Mouse (Mus musculus): ENCODE data around the gene Bcan.

The Bcan gene

DNA sequence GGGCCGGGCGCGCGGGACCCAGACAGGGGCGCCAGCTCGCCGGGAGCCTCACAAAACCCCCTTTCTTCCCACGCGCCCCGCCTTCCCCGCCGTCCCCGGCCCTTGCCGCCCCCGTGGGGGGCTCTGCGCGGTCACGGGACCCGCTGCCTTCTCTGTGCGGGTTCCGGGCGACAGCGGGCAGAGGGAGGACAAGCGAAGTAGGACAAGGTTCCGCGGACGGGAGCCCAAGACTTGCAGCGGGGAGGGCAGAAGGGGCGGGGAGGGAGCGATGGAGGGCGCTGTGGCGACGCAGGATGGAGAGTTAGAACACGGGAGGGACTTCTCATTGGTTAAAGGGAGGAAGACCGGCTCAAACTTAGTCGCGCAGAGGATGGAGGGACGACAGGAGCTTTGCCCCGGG, at the start of gene Bcan:
Bcan (minus strand) TSS at position 50 of the 400 bp plus-strand sequence.
- peak; percentile 67 for DNase-seq

DNA sequence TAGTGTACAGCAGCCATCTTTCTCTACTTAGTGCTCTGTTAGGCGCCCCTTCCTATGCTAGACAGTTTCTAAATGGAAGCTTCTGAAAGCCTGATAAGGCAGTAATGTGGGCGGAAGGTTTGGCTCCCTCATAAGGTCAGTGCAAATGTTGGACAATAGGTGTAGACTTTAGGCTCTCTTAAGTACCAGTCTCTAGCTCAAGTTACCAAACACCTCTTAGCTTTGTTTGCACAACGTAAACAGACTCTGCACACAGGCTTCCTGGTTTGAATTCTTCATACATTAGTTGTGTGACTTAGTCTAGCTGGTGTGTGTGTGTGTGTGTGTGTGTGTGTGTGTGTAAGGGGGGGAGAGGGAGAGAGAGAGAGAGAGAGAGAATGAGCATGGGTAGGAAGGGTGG, 49.5 kb upstream of the Bcan start:
- DNase-seq = no peak

DNA sequence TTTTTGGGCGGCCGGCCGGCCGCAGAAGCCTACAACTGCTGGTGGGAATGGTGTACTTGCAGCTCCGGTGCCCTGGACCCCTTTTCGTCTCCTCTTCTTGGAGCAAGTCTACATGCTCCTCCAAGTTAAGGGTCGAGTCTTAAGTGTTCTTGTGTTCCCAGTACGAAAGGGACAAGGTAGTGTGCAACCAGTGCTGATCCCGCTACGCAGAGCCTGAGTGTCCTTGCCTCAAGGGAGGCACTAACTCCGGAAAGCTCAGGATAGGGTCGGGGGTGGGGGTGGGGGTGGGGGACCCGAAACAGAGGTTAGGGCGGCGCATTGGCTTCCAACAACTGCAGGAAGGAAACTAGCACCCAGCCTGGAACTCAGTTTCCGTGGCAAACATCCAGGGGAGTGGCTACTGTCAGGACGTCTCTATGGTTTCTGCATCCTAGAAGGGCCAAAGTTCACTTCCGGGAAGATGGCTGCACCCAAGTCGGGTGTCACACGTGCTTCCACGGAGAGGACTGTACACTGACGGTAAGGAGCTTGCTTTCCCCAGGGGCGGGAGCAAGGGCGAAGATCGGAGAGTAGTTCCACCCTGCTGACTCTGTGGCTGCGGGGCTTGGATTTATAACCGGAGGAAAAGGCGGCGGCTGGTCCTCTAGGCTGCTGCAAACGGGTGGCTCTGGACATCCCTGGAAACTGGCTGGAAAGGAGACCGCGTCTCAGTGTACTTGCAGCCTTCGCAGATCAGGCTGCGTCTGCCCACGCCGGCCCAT, 42.8 kb upstream of the Bcan start, which contains the start of gene Gpatch4:
Gpatch4 (plus strand) TSS at position 448 of the 761 bp plus-strand sequence.
- DNase-seq = peak; percentile 79

DNA sequence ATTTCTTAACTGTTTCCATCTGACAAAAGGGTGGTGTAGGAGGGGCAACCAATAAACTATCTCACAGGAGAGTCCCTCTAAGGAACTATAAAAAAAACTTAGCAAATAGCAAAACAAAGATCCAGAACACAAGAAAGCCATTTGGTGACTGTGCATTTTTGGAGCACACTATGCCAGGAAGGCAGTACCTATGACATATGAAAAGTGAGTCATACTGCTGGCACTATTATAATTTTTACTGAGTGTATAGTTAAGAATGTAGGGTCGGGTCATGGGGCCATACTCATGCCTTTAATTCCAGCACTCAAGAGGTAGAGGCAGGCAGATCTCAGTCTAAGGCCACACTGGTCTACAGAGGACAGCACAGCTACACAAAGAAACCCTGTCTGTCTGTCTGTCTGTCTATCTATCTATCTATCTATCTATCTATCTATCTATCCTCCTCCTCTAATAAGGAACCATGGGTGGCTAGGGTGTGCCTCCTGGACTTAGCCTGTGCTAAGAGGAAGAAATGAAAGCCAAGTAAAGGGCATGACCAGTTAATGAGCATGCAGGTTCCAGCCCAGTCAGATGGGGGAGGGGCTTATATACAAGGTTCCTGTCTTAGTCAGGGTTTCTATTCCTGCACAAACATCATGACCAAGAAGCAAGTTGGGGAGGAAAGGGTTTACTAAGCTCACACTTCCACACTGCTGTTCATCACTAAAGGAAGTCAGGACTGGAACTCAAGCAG, 35.7 kb upstream of the Bcan start:
- no peak for DNase-seq

DNA sequence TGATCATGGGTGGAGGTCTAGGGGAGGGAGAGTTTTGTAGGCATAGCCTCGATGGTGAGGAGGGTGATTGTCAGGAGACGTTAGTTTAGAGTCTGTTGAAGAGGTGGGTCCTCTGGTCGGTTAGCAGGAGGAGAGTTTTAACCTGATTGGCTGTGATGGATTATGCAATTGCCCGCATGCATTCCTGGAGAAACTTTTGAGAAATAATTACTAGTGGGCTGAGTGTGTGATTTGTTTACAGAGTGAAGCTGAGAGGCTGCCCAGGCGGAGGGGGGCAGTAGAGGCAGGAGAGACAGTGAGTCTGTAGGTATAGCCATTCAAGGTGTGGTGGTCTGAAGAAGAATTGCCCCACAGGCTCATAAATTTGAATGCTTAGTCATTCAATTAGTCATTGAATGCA, 33.5 kb upstream of the Bcan start:
- no peak for DNase-seq

DNA sequence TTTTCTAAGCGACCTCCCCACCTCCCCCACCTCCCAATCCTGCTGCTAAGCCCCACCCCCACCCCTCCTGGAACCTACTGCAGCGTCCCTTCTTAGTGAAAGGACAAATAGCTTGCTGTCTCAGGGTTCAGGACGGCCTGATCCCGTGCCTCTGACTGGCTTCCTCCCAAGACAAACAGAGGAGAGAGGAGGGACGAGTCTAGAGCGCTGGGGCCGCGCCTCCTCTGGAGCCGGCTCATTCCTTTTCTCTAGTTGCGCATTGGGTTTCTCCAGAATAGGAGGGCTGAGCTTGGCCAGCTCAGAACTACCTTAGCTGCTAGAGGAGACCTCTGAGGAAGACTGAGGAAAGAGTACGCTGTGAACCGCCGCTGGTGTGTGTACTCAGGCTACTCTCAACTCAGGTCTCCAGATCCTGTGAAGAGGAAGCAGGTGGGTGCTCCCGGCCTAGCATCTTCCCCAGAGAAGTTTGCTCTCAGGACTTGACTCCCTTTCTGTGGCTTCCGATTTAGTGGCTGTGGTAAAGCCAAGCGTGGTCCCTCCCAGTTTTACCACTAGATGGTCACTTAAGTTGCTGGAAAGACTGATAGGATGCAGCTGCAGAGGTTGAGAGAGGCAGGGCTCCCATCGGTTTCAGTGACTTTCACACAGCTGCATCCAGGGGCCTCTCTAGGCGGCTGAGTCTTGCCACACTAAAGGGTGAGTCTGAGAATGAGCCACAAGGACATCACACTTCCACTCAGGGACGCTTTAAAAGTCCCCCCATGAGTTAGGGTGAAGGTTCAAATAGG, 30.8 kb upstream of the Bcan start:
- DNase-seq = no peak

DNA sequence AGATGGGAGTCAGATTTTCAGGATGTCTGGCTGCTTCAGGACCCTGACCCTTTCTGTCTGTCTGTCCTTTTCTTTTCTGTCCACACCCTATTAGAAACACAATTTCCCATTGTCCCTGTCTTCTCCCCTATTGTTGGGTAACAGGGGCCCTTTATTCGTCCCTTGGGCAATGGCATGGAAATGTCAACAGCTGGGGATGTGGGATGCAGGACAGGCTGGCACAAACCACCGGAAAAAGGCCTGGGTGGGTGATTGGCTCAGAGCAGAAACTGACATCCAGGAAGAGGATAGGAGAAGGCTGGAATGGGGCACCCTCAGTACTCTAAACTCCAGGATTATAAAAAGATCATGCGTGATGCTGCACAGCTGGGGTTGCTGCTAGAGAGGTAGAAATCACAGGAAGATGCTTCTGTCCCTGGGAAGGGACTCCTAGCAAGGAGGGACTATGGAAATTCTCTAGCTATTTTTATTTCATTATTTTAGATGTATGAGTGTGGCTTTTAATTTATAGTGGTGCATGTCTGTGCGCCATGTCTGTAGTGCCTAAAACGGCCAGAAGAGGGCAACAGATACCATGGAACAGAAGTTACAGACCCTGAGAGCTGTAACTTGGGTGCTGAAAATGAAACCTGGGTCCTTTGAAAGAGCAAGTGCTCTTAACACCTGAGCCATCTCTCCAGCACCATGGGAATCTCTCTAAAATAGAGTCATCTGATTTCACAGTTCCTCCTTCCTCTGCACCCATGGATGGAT, 27.6 kb upstream of the Bcan start, which contains the start of gene Hapln2:
Hapln2 (minus strand) TSS at position 150 of the 753 bp plus-strand sequence.
- no peak for DNase-seq

DNA sequence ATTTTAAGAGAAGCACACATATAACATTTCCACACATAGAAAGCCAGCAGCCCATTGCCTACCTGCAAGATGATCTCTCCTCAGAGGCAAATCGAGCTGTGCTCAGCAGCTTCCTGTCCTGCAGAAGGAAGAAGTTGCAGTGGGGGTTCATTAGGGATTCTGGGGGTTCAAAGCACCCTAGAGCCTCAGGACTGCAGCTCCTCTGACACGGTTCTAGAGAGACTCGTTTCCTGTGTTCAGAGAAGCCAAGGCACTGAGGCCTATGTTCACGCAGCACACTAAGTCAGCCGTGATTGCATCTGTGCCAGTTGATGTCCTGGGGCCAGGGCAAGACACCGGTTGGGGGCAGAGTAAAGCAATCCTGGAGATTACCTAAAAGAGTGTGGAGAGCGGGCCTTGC, 26.8 kb upstream of the Bcan start:
- DNase-seq = no peak

DNA sequence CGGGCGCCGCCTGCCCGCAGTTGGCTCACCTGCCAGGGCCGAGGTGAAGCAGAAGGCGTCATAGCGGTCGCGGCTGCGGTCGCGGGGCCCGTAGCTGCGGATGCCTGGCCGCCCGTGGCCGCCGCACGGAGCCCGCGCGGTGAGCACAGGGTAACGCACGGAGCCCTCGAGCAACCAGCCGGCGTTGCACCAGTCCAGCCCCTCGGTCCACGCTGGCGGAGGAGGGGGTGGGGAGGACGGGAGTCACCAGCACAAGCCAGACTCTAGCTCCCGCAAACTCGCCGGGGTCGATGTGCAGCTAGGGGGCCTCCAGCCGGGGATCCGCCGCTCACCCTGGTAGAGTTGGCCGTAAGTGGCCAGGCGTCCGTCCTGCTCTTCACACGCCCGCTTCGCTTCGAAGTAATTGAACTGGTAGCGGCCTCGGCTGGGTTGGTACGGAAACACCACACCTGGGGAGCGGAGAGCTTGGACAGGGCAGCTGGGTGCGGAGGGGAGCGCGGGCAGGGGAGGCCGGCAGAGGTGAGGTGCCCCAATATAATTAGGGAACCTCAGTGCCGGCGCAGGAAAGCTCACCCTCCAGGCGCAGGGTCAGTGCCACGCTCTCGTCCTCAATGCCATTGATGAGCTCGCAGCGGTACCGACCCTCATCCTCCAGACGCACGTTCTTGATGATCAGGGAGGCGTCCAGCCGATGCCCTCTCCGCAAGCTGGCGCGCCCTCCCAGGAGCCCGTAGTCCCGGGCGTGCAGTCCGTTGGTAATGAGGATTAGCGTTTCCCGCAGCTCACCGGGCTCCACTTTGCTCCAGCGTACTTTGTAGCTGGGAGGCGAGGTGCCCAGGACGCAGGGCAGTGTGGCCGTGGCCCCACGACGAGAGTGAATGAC, 23.4 kb upstream of the Bcan start:
- DNase-seq = peak; percentile 19

DNA sequence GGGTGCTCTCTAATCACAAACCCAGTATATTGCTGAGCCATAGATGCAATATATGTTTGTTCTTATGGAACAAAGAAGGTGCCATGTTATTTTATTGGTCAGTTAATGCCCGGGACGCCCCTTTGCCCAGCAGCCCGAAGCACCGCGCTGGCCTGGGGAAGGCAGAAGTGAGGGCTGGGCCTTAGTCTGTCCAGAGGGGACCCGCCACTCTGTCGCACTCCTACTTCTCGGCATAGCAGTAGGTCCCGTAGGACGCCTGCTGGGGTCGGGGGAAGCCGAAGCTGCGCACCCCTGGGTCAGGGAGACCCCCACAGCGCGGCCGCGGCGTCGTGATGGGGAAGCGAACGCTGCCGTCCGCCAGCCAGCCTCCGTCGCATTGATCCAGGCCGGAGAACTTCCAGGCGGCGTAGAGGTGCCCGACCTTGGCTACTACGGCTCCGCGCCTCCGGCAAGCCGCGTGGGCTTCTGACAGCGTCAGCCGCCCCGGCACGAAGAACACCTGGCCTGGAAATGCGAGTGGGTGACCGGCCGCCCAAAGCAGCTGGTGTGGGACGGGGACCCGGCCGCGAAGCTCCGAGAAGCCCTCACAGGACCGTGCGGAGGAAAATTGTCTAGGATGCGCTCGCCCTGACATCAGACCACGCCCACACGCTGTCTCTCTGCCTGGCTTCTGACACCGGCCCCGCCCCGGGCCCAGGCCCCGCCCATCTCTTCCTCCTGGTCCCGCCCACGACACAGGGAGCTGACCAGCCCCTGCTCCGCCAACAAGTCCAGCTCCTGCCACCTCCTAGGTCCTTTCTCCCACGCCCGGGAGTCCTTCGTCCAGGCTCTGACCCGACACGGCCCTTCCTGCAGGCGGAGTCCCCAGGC, 22.5 kb upstream of the Bcan start:
- DNase-seq = peak; percentile 65

DNA sequence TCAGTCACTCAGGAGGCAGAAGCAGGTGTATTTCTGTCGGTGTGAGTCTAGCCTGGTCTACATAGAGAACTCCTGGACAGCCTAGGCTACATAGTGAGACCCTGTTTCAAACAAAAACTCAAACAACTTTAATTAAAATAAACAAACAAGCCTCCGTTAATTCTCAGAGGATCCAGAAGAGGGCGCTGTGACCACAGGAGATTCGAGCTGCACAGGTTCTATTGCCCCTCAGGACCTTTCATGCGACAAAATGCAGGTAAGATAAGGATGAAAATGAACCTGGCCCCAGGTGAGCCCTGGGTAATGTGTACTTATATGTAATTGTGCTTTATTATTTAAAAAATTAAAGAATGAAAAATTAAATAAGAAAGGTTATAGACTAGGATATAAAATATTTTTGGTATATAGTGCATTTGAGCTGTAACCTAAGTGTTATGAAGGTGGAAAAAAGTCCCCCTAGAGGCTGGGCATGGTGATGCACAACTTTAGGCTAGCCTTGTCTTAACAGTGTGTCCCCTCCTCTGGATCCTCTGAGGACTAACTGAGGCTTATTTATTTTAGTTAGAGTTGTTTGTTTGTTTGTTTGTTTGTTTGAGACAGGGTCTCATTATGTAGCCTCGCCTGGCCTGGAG, 10.7 kb upstream of the Bcan start:
- no peak for DNase-seq

DNA sequence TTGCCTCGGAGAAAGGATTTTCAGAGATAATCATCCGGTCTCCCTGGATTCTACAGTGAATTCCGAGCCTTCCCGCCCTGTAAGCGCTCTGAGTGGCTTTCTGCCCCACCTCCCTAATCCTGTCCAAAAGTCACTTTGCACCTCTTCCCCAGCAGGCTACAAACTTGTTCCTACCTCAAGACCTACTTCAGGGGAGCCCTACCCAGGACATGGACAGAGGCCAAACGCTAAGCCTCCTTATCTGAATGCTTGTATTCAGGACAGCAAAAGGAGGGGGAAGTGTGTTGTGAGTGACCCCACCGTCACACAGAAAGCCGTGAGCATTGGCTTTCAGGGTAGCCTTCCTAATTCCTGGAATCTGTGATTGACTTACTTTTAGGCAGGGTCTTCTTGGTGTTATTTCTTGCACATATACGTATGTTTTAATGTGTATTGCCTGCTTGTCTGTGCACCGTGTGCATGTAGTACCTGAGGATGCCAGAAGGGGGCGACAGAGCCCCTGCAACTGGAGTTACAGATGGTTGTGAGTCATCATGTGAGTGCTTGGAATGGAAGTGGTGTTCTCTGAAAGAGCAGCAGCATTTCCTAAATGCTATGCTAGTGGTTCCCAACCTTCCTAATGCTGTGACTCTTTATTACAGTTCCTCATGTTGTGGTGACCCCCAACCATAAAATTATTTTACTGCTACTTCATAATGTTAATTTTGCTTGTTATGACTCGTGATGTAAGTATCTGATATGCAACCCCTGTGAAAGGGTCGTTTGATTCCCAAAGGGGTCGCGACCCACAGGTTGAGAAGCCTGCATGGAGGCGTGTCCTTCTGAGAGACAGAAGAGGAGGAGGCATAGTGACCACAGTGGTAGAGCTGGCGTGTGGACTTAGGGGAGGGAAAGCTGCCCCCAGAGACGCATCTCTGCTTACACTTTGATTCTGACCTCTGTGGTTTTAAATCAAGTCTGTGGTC, 6.1 kb upstream of the Bcan start:
- DNase-seq = no peak

DNA sequence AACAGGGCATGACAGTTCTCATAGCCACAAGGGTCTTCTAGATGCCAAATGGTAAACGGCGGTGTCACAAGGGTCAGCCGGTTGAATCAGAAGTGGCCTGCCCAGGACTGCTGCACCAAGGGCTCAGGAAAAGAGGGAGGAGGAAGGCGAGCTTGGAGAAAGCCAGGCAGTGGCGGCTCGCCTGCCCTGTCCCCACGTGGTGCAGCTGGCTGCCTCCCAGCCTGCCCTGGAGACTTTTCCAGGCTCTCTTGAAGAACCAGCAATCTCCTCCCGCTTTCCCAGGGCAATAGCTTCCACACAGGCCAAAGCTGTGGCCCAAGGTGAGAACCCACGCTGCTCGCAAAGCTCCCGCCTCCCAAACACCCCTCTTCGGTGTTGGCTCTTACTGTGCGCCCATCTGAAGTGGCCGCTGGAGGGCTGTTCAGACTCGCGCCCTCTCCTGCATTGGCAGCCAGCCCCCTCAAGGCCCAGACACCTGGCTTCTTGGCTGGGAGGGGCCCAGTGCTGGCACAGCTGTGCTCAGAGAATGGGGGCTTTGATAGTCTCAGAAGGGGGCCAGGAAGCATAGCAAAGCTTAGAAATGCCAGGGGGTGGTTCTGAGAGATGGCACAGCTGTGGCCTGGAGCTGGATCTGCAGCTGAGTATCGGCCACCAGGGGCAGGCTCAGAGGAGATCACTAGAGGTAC, 2.4 kb upstream of the Bcan start:
- DNase-seq = no peak

DNA sequence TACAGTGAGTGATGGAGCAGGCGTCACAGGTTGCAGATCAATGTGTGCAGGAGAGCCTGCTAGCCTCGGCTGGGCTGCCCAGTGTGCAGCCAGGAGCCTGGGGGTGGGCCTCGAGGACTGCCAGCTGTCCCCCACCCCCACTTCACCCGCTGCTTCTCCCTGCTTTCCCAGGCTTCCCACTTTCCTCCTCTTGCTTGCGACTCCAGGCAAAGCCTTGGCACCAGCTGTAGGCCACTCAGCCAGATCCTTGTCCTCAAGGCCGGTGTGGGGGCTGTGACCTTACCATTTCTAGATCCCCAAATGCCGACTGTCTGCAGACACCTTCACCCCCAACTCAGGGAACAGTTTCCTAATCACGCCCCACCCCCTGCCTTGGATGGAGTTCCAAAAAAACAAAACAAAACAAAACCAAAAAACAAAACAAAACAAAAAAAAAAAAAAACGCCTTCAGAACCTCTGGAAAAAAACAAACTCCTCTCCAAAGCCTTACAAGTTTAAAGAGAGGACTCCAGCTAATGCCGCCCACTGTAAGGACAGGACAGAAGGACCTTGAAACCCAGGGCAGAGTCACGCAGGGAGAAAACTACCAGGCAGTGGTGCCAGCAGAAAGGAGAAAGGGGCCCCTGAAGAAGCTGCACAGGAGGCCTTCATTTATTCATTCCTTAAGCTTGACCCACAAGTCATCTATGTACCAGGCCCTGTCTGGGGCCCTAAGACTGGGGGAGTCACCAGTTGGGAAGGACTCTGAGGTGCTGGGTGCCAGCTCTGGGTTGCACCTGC, 976 bp upstream of the Bcan start:
- DNase-seq = no peak

DNA sequence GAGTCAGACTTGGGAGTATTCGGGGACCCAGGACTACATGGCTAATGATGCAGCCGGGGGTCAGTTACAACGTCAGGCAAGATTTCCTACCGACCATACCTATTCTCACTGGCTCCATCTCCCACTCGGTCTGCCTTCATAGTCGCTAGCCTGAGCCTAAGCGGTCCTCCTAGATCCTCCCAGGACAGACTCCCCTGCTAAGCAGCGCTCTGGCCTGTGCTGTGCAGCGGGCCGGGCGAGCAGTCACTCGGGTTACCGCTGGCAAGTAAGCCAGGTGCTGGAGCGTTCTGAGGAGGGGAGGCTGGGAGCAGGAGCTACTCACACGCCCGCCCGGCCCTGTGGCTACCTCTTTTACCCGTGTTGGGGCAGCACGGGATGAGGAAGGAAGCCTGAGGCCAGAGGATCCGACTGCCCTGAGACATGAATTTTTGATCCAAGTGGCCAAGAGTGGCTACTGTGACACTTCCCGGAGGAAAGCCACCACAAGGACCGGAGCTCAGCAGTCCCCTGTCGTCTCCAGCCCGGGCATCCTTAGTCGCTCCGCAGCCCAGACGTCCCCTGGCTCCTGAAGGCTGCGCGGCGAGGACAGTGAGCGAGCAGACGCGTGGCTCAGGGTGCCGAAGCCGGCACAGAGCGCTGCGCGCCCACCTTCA, 661 bp downstream of the Bcan start:
- DNase-seq = no peak

DNA sequence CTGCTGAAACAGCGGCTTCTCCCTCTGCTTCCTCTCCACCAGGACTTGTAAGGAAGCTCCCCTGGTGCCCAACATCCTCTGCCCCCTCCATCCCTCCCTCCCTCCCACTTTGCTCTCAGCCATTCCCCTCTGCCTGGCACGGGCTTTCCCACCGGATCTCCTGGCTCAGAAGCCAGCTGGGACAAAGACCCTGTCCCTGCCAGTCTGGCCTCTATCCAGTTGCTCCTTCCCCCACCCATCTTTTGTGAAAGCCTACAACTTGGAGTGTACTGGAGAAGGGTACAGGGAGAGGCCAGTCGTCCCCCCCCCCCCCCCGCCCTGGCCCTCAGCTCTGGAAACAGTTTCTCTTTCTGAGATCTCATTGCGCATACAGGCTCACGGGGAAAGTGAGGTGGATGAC, 1.3 kb downstream of the Bcan start:
- no peak for DNase-seq

Data from right cerebral cortex, postnatal 25 days (tissue).